Mouse (Mus musculus): ENCODE measurements around the gene Irf2bpl.

DNA sequence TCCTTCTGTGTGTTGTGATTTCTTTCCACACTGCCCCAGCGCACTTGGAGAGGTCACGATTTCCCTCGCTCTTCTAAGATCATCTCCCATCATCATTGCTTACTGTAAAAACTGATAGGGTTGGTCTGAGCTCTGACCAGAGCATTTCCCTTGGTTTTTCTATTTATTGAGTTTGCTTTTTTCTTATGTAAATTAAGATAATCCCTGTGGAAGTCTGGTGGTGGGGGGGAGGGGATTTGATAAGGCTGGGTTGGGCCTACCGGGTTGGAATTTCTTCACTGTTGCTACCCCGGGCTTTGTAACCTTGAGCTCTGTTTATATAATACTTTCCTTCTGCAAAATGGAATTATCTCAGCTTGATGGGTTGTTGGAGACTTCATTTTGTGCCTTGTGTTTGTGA, 1.1 kb upstream of the Irf2bpl start:
- TF ChIP-seq GATA1 (IDR thresholded peaks at IDR 0.05; ENCODE audit: low read length) (no peak), TAL1 (IDR thresholded peaks at IDR 0.05; ENCODE audit: low read length) (no peak)
